Mouse (Mus musculus) forebrain, embryonic 16.5 days (tissue): Measurements from ENCODE around the gene Unc5a. TPM values are rescaled to one million over a fixed set of nuclear protein-coding genes. Genes with fewer than 3 reads are reported as not detected.
A peak's percentile ranks its signal among the peaks of the same experiment; 100 is the strongest.

Experiments used
- ATAC-seq: fragments of 200-750 bp; cut with Nextera tagmentation; 2 replicates; pipeline ENCODE4 v1.8.0; 2017; ENCODE audit warnings: mild to moderate bottlenecking, moderate library complexity
- H3K27ac ChIP-seq: fragments of 300-500 bp; sonication (generic); 2 replicates; pipeline ENCODE4 v1.5.1; 2014; ENCODE audit warnings: low read length, control low read depth
- H3K27me3 ChIP-seq: fragments of 300-500 bp; sonication (generic); replicated peaks from 2 replicates; pipeline ENCODE4 v1.6.1; 2014; ENCODE audit warnings: low read length; ENCODE audit not compliant: control insufficient read depth, insufficient read depth
- H3K36me3 ChIP-seq: fragments of 300-500 bp; sonication (generic); 2 replicates; pipeline ENCODE4 v1.6.1; 2014; ENCODE audit not compliant: control insufficient read depth, insufficient read depth
- H3K4me1 ChIP-seq: fragments of 300-500 bp; sonication (generic); replicated peaks from 2 replicates; pipeline ENCODE4 v1.6.1; 2014; ENCODE audit warnings: low read length; ENCODE audit not compliant: control insufficient read depth, insufficient read depth
- H3K4me2 ChIP-seq: fragments of 300-500 bp; sonication (generic); 2 replicates; pipeline ENCODE4 v1.6.1; 2014; ENCODE audit warnings: mild to moderate bottlenecking, low read length, control low read depth
- H3K4me3 ChIP-seq: fragments of 300-500 bp; sonication (generic); replicated peaks from 2 replicates; pipeline ENCODE4 v1.5.1; 2014; ENCODE audit warnings: mild to moderate bottlenecking, low read length, control low read depth
- H3K9ac ChIP-seq: fragments of 300-500 bp; sonication (generic); replicated peaks from 2 replicates; pipeline ENCODE4 v1.6.1; 2014; ENCODE audit warnings: low read depth, low read length, control low read depth
- H3K9me3 ChIP-seq: fragments of 300-500 bp; sonication (generic); 2 replicates; pipeline ENCODE4 v1.6.1; 2016; ENCODE audit warnings: low read length; ENCODE audit not compliant: control insufficient read depth
- WGBS: fragments of 180-500 bp; shearing (Covaris S2); extraction: QIAGEN DNeasy Blood & Tissue Kit; methylation state at CpG from one replicate; pipeline ENCODE4 v1.1.7; 2014; 5-methylcytosine and 5-hydroxymethylcytosine counted together
- polyA plus RNA-seq: library from polyadenylated mRNA; unstranded; fragments of >200 nt; fragmentation: Nextera tagmentation; extraction: Ambion mirVana; gene quantifications from 2 replicates; pipeline ENCODE4 v1.2.1, GENCODE M21; 2015

The Unc5a gene
- polyA plus RNA-seq, 1 experiment from 2014 or later, result 18.5 TPM

GRCm38 (mm10) chr13:54949592-54949991, 381 bp downstream of the Unc5a start:
- under 1% methylated on average over 44 of the region's 44 CpGs for WGBS
- H3K4me2 ChIP-seq, result peak overlapping the region; percentile 96
- H3K9me3 ChIP-seq, result no peaks in the 10 kb centered on the region
- H3K4me3 ChIP-seq, result peak overlapping the region; percentile 84
- H3K9ac ChIP-seq, result peak overlapping the region; percentile 89
- peak overlapping the region; percentile 90 for H3K27ac ChIP-seq
- peaks cover 23% of the 10 kb centered on the region for H3K27me3 ChIP-seq
- H3K4me1 ChIP-seq, result peaks cover 47% of the 10 kb centered on the region
- no peaks in the 10 kb centered on the region for H3K36me3 ChIP-seq
- ATAC-seq, result peak; percentile 23

DNA sequence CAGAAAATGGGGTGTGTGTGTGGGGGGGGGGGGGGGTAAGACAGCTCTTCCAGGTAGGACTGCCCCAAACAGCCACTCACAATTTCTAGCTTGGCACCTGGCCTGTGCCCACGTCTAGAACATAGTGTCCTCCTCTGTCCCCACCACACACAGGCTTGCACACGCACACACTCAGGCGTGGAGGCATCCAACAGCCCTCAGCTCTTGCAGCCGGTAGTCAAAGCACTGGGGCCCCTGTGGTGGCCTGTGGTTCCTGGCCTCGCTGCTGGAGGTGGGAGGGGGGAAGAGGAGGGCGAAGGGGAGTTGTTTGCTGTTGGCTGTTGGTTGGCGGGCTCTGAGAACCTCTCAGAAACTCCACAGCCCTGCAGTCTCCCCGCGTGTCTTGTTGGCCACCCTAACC, 920 bp downstream of the Unc5a start:
- Histone ChIP-seq H3K36me3 (no peaks in the 10 kb centered on the region), H3K4me2 (peak overlapping the region; percentile 96), H3K4me1 (peaks cover 43% of the 10 kb centered on the region), H3K9ac (peak overlapping the region; percentile 89), H3K27me3 (peaks cover 23% of the 10 kb centered on the region), H3K4me3 (peak overlapping the region; percentile 84), H3K27ac (no peak overlapping the region), H3K9me3 (no peaks in the 10 kb centered on the region)
- WGBS, result 0% methylated on average over 9 of the region's 9 CpGs
- no peak for ATAC-seq

DNA sequence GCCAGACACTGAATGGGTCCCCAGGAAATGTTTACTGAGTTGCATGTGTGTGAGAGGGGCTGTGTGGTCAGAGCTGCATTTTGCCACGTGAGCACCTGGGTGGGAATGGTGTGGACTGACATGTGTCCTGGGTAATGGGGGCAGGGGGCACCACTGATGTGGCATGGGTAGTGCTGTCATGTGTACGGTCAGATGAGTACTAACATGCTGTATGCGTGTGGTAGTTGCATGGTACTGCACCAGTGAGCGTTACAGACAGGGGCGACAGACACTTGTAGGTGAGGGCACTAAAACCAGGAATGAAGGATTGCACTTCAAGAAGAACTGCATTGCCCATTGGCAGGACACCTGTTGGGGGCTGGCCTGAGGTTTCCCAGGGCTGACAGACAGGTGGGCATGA, 2.0 kb downstream of the Unc5a start:
- Histone ChIP-seq H3K36me3 (no peaks in the 10 kb centered on the region), H3K4me3 (peak overlapping the region; percentile 84), H3K4me1 (peaks cover 48% of the 10 kb centered on the region), H3K27me3 (peaks cover 22% of the 10 kb centered on the region), H3K9me3 (no peaks in the 10 kb centered on the region), H3K27ac (no peak overlapping the region), H3K4me2 (peak overlapping the region; percentile 96), H3K9ac (0 out of 2 replicates have a peak overlapping the region, but pooled peaks have one; percentile 89)
- WGBS, result 42% methylated on average over 5 of the region's 5 CpGs
- ATAC-seq, result no peak

DNA sequence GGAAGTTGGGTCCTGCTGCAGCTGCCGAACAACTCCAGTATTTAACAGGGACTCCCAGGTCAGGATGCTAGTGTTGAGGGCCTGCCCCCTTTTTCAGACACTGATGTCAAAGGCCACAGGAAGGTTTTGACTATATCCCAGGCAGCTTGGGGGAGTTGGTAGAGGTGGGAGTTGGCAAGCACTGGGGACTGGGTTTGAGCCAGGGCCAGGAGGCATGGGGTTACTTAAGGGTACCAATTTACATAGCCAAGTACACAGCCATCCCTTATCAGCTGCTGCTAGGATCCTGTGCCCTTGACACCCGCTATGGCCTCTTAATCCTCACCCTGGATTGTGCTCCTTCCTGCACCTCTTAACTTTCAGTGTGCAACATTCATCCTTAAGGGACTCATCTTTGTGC, 5.5 kb downstream of the Unc5a start:
- Histone ChIP-seq H3K4me2 (no peak overlapping the region), H3K9me3 (no peaks in the 10 kb centered on the region), H3K4me1 (peaks cover 58% of the 10 kb centered on the region), H3K9ac (no peak overlapping the region), H3K27me3 (peaks cover 14% of the 10 kb centered on the region), H3K36me3 (no peaks in the 10 kb centered on the region), H3K4me3 (no peak overlapping the region), H3K27ac (no peak overlapping the region)
- ATAC-seq, result no peak
- 60% methylated on average over 2 of the region's 2 CpGs for WGBS

DNA sequence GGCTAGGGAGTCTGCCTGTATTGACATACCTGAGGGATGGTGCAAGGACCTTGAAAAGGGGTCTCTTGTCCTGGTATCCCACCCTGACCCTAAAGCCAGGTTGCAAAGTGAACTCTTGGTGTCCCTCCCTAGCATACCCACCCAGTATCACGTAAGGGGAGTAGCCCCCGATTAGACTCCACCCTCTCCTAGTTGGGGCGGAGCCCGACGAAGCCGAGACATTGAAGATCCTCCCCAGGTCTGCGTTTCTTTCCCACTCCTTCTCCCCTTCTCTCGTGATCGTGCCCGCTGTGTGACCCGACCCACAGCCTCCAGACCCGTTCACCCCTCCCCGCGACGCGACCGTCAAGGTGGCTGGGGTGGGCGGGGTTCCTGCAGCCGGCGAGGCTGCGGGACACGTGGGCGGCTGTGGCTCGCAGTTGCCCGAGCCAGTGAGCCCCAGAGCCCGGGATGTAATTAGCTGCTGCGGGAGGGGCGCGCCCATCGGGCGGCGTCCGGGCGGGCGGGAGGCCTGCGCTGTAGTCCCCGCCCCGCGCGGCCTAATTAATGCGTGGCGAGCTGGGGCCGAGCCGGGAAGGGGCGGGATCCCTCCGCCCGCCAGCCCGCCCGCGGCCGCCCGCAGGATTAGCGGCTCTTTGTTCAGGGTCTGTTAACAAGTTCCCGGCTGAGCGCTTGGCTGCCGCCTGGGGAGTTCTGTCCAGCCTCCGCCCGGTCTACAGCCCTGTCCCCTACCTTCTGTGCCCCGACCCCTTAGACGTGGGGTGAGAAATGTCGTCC, 6.7 kb downstream of the Unc5a start:
- H3K4me3 ChIP-seq, result peak overlapping the region; percentile 60
- no peaks in the 10 kb centered on the region for H3K36me3 ChIP-seq
- peaks cover 49% of the 10 kb centered on the region for H3K4me1 ChIP-seq
- H3K27me3 ChIP-seq, result peaks cover 11% of the 10 kb centered on the region
- peak overlapping the region; percentile 66 for H3K9ac ChIP-seq
- WGBS, result under 1% methylated on average over 52 of the region's 61 CpGs
- ATAC-seq, result peak; percentile 77
- no peaks in the 10 kb centered on the region for H3K9me3 ChIP-seq
- H3K4me2 ChIP-seq, result peak overlapping the region; percentile 83
- peak overlapping the region; percentile 64 for H3K27ac ChIP-seq

DNA sequence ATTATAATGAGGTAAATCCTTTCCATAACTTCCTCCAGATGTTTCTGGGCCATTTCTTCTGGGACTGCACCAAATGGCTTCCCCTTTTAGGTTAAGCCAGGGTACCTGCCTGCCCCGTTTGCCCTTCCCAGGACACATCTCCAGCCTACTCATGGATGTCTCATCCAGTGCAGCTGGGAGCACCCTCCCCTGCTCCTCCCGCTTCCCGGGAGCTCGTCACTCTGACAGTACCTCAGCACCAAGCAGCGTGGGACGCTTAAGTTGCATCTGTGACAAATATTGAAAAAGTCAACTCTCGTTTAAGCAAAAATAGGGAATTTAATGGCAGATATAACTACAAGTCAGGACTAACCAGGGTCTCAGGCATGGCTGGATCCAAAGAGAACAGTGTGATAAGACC, 8.1 kb downstream of the Unc5a start:
- WGBS, result 74% methylated on average over 7 of the region's 7 CpGs
- Histone ChIP-seq H3K27me3 (0 out of 2 replicates have a peak, but pooled peaks cover 3% of the 10 kb centered on the region), H3K9ac (no peak overlapping the region), H3K4me3 (no peak overlapping the region), H3K36me3 (no peaks in the 10 kb centered on the region), H3K4me2 (no peak overlapping the region), H3K27ac (no peak overlapping the region), H3K9me3 (no peaks in the 10 kb centered on the region), H3K4me1 (peaks cover 35% of the 10 kb centered on the region)
- ATAC-seq, result no peak

DNA sequence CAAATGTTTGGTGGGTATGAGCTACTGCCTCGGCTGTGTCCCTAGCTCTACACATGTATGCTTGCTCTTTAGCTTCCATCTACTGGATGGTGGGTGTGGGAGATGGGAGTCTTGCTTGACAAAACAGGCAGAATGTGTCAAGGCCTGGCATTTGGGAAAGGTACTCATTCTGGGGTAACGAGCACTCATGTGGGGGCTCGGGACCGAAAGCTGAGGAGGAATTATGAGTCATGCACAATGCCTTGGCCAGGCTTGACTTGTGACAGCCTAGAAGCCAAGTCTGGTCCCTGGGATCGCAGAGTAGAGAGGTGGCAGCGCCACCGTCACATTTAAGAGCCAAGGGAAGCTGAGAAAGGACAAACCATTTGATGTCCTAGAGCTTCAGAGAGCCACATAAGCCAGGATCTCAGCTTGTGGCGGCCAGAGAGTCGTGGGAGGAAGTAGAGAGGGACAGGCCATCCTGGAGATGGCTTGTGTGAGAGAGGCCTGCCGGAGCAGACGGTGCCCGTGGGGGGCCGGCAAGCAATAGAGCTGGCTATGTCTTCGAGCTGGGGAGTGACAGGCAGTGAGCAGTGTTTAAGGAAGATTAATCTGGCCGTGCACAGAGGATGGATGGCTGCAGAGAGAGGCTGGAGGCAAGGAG, 10.0 kb downstream of the Unc5a start:
- H3K27ac ChIP-seq, result no peak overlapping the region
- peaks cover 31% of the 10 kb centered on the region for H3K4me1 ChIP-seq
- H3K4me2 ChIP-seq, result no peak overlapping the region
- no peaks in the 10 kb centered on the region for H3K9me3 ChIP-seq
- no peak overlapping the region for H3K4me3 ChIP-seq
- no peak for ATAC-seq
- H3K9ac ChIP-seq, result 0 out of 2 replicates have a peak overlapping the region, but pooled peaks have one; percentile 1
- 38% methylated on average over 15 of the region's 15 CpGs for WGBS
- no peaks in the 10 kb centered on the region for H3K36me3 ChIP-seq
- H3K27me3 ChIP-seq, result no peaks in the 10 kb centered on the region

GRCm38 (mm10) chr13:54959842-54960241, 10.6 kb downstream of the Unc5a start:
- Histone ChIP-seq H3K27me3 (no peaks in the 10 kb centered on the region), H3K9me3 (no peaks in the 10 kb centered on the region), H3K4me2 (no peak overlapping the region), H3K9ac (no peak overlapping the region), H3K4me1 (peaks cover 33% of the 10 kb centered on the region), H3K4me3 (no peak overlapping the region), H3K27ac (no peak overlapping the region), H3K36me3 (no peaks in the 10 kb centered on the region)
- WGBS, result 52% methylated on average over 6 of the region's 6 CpGs
- no peak for ATAC-seq

DNA sequence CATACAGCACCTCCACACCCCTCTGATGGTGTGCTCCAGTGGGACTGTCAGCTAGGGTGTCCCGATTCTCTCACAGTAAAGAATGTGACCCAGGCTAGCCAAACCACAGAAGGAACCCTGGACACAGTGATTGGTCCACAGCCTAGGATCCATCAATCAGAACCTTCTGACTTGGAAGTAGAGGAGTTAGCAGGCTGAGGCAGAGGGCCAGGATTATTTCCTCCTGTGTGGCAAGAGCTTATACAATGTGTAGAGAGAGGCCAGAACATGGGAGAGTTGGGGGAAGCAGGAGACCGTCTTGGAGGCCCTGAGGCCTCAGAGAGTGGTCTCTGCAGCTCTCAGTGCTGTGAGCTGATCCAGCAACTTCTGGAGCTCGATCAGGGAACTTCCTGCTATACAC, 11.3 kb downstream of the Unc5a start:
- no peak overlapping the region for H3K9ac ChIP-seq
- no peak overlapping the region for H3K4me2 ChIP-seq
- no peaks in the 10 kb centered on the region for H3K9me3 ChIP-seq
- no peaks in the 10 kb centered on the region for H3K27me3 ChIP-seq
- H3K4me3 ChIP-seq, result no peak overlapping the region
- 71% methylated on average over 3 of the region's 3 CpGs for WGBS
- peaks cover 28% of the 10 kb centered on the region for H3K4me1 ChIP-seq
- H3K27ac ChIP-seq, result no peak overlapping the region
- ATAC-seq, result no peak
- no peaks in the 10 kb centered on the region for H3K36me3 ChIP-seq
